Mouse (Mus musculus) skeletal muscle tissue, adult 2 months (tissue): Measurements from ENCODE around the gene Vti1a.
A peak's percentile ranks its signal among the peaks of the same experiment; 100 is the strongest.

Experiments used
- DNase-seq: peaks from one replicate; pipeline ENCODE4 v3.0.0-alpha.2; 2012; ENCODE audit warnings: low read depth, low spot score

The Vti1a gene

GRCm38 (mm10) chr19:55316109-55316714 is at the start of gene Vti1a:
Vti1a (plus strand) TSS chr19:55316295.
- peak; percentile 79 for DNase-seq

- DNase-seq: no peak
These were observed 49.3 kb upstream of the Vti1a start for GRCm38 (mm10) chr19:55266786-55267185.

GRCm38 (mm10) chr19:55268150-55268549 is 47.9 kb upstream of the Vti1a start:
- no peak for DNase-seq

GRCm38 (mm10) chr19:55269051-55269450 is 47.0 kb upstream of the Vti1a start:
- no peak for DNase-seq

- DNase-seq: no peak
These were observed 44.6 kb upstream of the Vti1a start for GRCm38 (mm10) chr19:55271448-55271847.

GRCm38 (mm10) chr19:55273340-55273739 is 42.8 kb upstream of the Vti1a start:
- DNase-seq: no peak

- no peak for DNase-seq
These were observed 40.0 kb upstream of the Vti1a start for GRCm38 (mm10) chr19:55276100-55276499.

- no peak for DNase-seq
These were observed 39.3 kb upstream of the Vti1a start for GRCm38 (mm10) chr19:55276770-55277169.

GRCm38 (mm10) chr19:55284093-55284492 is 32.0 kb upstream of the Vti1a start:
- peak; percentile 6 for DNase-seq

- DNase-seq: no peak
These were observed 30.1 kb upstream of the Vti1a start for GRCm38 (mm10) chr19:55286034-55286433.

GRCm38 (mm10) chr19:55288974-55289373 is 27.1 kb upstream of the Vti1a start:
- DNase-seq: no peak

- no peak for DNase-seq
These were observed 25.3 kb upstream of the Vti1a start for GRCm38 (mm10) chr19:55290621-55291270.

- DNase-seq: no peak
These were observed 23.8 kb upstream of the Vti1a start for GRCm38 (mm10) chr19:55292210-55292850.

- DNase-seq: no peak
These were observed 22.9 kb upstream of the Vti1a start for GRCm38 (mm10) chr19:55293175-55293574.

GRCm38 (mm10) chr19:55295075-55295474 is 21.0 kb upstream of the Vti1a start:
- no peak for DNase-seq

- no peak for DNase-seq
These were observed 20.5 kb upstream of the Vti1a start for GRCm38 (mm10) chr19:55295556-55295955.

GRCm38 (mm10) chr19:55296301-55296700 is 19.8 kb upstream of the Vti1a start:
- DNase-seq: no peak

- DNase-seq: no peak
These were observed 18.6 kb upstream of the Vti1a start for GRCm38 (mm10) chr19:55297489-55297888.

GRCm38 (mm10) chr19:55297961-55298360 is 18.1 kb upstream of the Vti1a start:
- DNase-seq: no peak

GRCm38 (mm10) chr19:55299378-55299777 is 16.7 kb upstream of the Vti1a start:
- DNase-seq: no peak

- DNase-seq: no peak
These were observed 15.6 kb upstream of the Vti1a start for GRCm38 (mm10) chr19:55300525-55300924.

GRCm38 (mm10) chr19:55305024-55305423 is 11.1 kb upstream of the Vti1a start:
- no peak for DNase-seq

- no peak for DNase-seq
These were observed 4.2 kb upstream of the Vti1a start for GRCm38 (mm10) chr19:55311874-55312273.
